Mouse (Mus musculus) liver, embryonic 14.5 days (tissue): ENCODE results near the gene Bpifb9a. TPM values are rescaled to one million over a fixed set of nuclear protein-coding genes. Genes with fewer than 3 reads are reported as not detected.
"Not testable (repeated sequence)": the region's sequence is repeated elsewhere in the genome, so short reads cannot be mapped to it uniquely, and the experiment has no call there.

Experiments
- ATAC-seq: fragments of 200-750 bp; cut with Nextera tagmentation; 2 replicates; pipeline ENCODE4 v1.8.0; 2017; ENCODE audit warnings: moderate number of reproducible peaks, mild to moderate bottlenecking, moderate library complexity; ENCODE audit not compliant: insufficient read depth
- DNase-seq, 3 experiments: peaks; one replicate each; pipeline ENCODE4 v3.0.0-alpha.2; 2012 to 2013; ENCODE audit warnings: low read depth in 3 of 3, low spot score in 3 of 3
- H3K27ac ChIP-seq: fragments of 300-500 bp; sonication (generic); 2 replicates; pipeline ENCODE4 v1.5.1; 2014; ENCODE audit warnings: moderate library complexity, mild to moderate bottlenecking, control low read depth, inconsistent platforms
- H3K27me3 ChIP-seq: fragments of 300-500 bp; sonication (generic); 2 replicates; pipeline ENCODE4 v1.6.1; 2014; ENCODE audit warnings: mild to moderate bottlenecking, low read length, moderate library complexity; ENCODE audit not compliant: control insufficient read depth, insufficient read depth
- H3K36me3 ChIP-seq: fragments of 300-500 bp; sonication (generic); replicated peaks from 2 replicates; pipeline ENCODE4 v1.6.1; 2014; ENCODE audit warnings: low read depth; ENCODE audit not compliant: control insufficient read depth, insufficient read depth
- H3K4me1 ChIP-seq, 2 experiments: fragments of 200-500 bp in 1 of 2; fragments of 300-500 bp in 1 of 2; sonication (generic) in 1 of 2; replicated peaks; 2 replicates each; pipeline ENCODE4 v1.6.1; 2012 to 2014; ENCODE audit warnings: antibody characterized with exemption in 1 of 2, inconsistent platforms in 1 of 2, low read length in 1 of 2; ENCODE audit not compliant: control insufficient read depth in 2 of 2, insufficient read depth in 2 of 2
- H3K4me2 ChIP-seq: fragments of 300-500 bp; sonication (generic); 2 replicates; pipeline ENCODE4 v1.6.1; 2014; ENCODE audit warnings: low read depth, mild to moderate bottlenecking, control low read depth, moderate library complexity
- H3K4me3 ChIP-seq, 2 experiments: fragments of 200-500 bp in 1 of 2; fragments of 300-500 bp in 1 of 2; sonication (generic) in 1 of 2; 2 replicates each; pipeline ENCODE4 v1.5.1; 2012 to 2014; ENCODE audit warnings: low read depth in 2 of 2, low read length in 2 of 2, mild to moderate bottlenecking in 2 of 2, control low read depth in 1 of 2, inconsistent platforms in 1 of 2, moderate library complexity in 1 of 2; ENCODE audit not compliant: insufficient read depth in 1 of 2
- H3K9ac ChIP-seq: fragments of 300-500 bp; sonication (generic); replicated peaks from 2 replicates; pipeline ENCODE4 v1.6.1; 2014; ENCODE audit warnings: mild to moderate bottlenecking, control low read depth, moderate library complexity
- H3K9me3 ChIP-seq: fragments of 300-500 bp; sonication (generic); 2 replicates; pipeline ENCODE4 v1.6.1; 2016; ENCODE audit warnings: low read length, mixed read lengths; ENCODE audit not compliant: control insufficient read depth
- CTCF ChIP-seq: IDR thresholded peaks from 2 replicates; pipeline ENCODE4 v1.5.1; 2016; ENCODE audit warnings: antibody characterized with exemption, low read depth, control low read depth
- EP300 ChIP-seq: IDR thresholded peaks from 2 replicates; pipeline ENCODE4 v1.6.1; 2016; ENCODE audit warnings: antibody characterized with exemption, low read depth
- WGBS: fragments of 180-500 bp; shearing (Covaris S2); extraction: QIAGEN DNeasy Blood & Tissue Kit; methylation state at CpG from one replicate; pipeline ENCODE4 v1.1.7; 2014; ENCODE audit not compliant: insufficient replicate concordance; 5-methylcytosine and 5-hydroxymethylcytosine counted together
- polyA plus RNA-seq, 2 experiments: library from polyadenylated mRNA; depleted of rRNA in 1 of 2; stranded (reverse) in 1 of 2; unstranded in 1 of 2; fragments of >200 nt; fragmentation: Nextera tagmentation in 1 of 2; extraction: Ambion mirVana in 1 of 2; gene quantifications; 2 replicates each; pipeline versions ENCODE4 v1.2.1 to v1.2.3; 2012 to 2014

Gene Bpifb9a
- polyA plus RNA-seq, 2 experiments, result not detected

DNA sequence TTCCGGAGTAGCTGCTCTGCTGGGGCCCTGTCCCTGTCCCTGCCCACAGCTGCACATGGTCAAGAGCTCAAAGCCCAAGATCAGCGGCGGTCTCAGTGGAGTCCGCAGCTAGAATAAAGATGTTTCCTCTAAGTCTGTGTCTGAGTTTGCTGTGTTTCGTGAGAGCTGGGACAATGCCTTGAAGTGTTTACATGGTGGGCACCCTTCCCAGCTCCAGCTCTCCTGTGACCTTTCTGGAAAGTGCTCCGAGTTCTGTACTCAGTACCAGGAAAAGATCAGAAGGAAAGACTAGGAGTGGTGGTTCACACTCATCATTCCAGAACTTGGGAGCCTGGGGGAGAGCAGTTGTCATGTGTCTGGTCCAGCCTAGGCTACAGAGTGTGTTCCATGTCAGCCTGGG is 16.9 kb upstream of the Bpifb9a start:
- H3K4me1 ChIP-seq, result no peaks in the 10 kb centered on the region
- H3K4me3 ChIP-seq, result no peak overlapping the region
- H3K27ac ChIP-seq, result no peak overlapping the region
- WGBS, result 76% methylated on average over 6 of the region's 6 CpGs
- no peak for DNase-seq
- H3K36me3 ChIP-seq, result no peaks in the 10 kb centered on the region
- no peaks in the 10 kb centered on the region for H3K27me3 ChIP-seq
- TF ChIP-seq CTCF, result no peak
- no peak for TF ChIP-seq EP300
- ATAC-seq, result no peak
- no peak overlapping the region for H3K4me2 ChIP-seq
- H3K9me3 ChIP-seq, result no peaks in the 10 kb centered on the region
- no peak overlapping the region for H3K9ac ChIP-seq

DNA sequence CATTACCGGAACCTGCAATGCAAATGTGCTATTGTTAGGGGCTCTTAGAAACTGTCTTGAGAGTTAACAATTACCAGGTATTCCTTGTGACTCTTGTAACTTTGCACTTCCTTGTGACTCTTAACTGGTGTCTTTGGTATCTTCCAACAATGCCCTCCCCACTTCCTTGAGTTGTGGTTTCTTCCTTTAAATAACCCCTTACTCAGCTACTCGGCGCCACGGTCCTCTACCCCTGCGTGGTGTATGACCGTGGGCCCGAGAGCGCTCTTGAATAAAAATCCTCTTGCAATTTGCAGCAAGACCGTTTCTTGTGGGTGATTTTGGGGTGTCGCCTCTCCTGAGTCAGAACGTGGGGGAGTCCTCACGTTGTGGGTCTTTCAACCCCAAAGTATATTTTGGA is 14.9 kb upstream of the Bpifb9a start:
- not testable (repeated sequence) for ATAC-seq, H3K4me3 ChIP-seq, H3K36me3 ChIP-seq, H3K4me2 ChIP-seq, H3K27me3 ChIP-seq, H3K9me3 ChIP-seq, H3K9ac ChIP-seq, DNase-seq, H3K4me1 ChIP-seq, H3K27ac ChIP-seq
- 77% methylated on average over 11 of the region's 12 CpGs for WGBS

DNA sequence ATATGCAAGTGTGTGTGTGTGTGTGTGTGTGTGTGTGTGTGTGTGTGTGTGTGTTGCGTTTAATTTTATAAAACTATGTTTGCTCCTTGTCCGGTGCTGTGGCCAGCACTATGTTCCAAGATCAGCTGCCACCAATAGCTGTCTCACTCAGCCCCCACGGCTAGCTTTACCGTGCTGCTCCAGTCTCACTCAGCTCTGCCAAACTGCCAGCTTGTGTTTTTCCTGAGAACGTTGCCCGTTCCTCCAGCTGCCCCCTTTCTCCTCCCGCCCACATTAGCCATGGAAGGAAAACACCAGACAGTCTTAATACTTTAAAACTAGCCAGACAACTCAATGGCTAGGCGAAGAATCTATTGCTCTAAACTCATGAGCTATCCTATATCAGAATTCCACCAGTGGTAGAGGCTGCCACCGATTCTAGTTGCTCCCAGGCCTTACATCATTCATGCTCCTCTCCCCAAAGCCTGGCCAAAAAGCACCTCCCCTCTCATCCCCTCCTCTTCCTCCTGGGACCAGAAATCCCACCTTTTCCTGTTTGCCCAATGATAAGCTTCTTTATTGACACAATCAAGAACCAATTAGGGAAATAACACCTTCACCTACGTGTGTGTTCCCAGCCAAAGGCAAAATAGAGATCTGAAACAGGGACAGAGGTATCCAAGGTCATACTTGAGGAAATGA is 14.2 kb upstream of the Bpifb9a start:
- Histone ChIP-seq H3K9ac (no peak overlapping the region), H3K4me3 (no peak overlapping the region), H3K4me1 (no peaks in the 10 kb centered on the region), H3K27me3 (no peaks in the 10 kb centered on the region), H3K27ac (no peak overlapping the region), H3K9me3 (no peaks in the 10 kb centered on the region), H3K4me2 (no peak overlapping the region), H3K36me3 (no peaks in the 10 kb centered on the region)
- no peak for DNase-seq
- 70% methylated on average over 10 of the region's 10 CpGs for WGBS
- ATAC-seq, result no peak
- no peak for TF ChIP-seq EP300
- TF ChIP-seq CTCF, result no peak

DNA sequence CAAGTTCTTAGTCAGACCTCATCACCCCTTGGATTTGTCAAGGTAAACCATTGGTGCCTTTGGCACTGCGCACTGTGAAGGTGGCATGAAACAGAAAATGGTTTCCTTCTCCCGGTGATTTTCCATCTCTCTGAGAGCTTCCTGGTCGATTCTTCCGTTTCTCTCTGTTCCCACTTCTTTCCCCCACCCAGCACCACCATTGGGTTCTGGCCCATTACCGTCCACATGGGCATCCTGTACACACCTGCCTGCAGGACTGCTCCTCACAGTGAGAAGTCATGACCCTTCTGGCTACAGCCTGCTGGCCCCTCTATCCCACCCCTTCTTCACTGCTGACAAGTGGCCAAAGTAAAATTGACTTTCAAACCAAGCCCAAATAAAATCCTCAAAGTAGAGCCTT is 12.3 kb upstream of the Bpifb9a start:
- WGBS, result 70% methylated on average over 5 of the region's 5 CpGs
- Histone ChIP-seq H3K4me2 (no peak overlapping the region), H3K27ac (no peak overlapping the region), H3K9me3 (no peaks in the 10 kb centered on the region), H3K27me3 (no peaks in the 10 kb centered on the region), H3K4me1 (no peaks in the 10 kb centered on the region), H3K4me3 (no peak overlapping the region), H3K36me3 (no peaks in the 10 kb centered on the region), H3K9ac (no peak overlapping the region)
- ATAC-seq (no peak), DNase-seq (no peak)
- no peak for TF ChIP-seq CTCF
- TF ChIP-seq EP300, result no peak

DNA sequence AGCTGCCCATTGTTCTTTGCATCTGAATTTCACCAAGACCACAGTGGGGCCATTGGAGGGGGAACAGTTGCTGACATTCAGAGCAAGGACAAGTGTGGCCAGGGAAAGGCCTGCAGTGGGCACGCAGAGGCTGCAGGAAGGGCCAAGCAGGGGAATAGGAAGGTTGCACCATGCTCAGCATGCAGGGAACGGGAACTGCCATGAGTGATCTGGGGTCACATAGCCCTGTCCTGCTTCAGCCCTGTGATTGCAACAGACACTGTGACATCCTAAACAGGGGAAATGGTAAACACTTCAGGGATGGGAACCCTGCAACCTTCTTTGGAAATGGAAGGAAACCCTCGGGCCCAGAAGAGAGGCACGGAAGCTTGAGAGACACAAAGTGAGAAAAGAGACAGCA is 2.4 kb upstream of the Bpifb9a start:
- DNase-seq, H3K27me3 ChIP-seq, H3K9ac ChIP-seq, H3K4me2 ChIP-seq, H3K27ac ChIP-seq, ATAC-seq, H3K36me3 ChIP-seq, H3K9me3 ChIP-seq, H3K4me3 ChIP-seq, H3K4me1 ChIP-seq: not testable (repeated sequence)
- 53% methylated on average over 2 of the region's 4 CpGs for WGBS
